Comparison of ENCODE assay signal across 10 mouse cellular contexts in the genomic region with DNA sequence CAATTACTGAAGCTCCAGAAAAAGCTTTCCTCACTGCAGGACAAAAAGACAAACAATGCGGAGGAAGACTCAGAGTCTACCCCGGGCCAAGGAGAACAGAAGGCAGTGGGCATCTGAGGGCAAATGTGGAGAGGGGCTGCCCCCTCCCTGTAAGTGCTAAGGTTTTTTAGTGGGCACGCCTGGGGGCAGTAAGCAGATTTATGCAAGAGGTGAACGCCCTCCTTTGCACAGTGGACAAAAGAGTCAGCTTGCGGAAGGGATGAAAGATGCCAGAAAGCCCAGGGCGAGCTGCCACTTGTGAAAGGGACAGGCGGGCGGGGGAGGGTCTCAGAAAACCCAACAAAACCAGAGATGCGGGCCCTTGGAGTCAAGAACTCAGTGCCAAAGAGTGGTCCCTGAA.
DNase-seq lines count a peak whose midpoint lies in the region; ATAC-seq and TF ChIP-seq lines count a peak whose summit lies in the region.
"Had no signal": no experiment of that assay in that cellular context is flagged by ENCODE, and none has a peak within 500 bp of the region (broad histone marks: within the 10 kb centered on the region; RNA-seq: fewer than 3 reads in every experiment).

No protein-coding gene starts in this region.

- H3K4me3 ChIP-seq in heart, embryonic 10.5 days, result no peak overlapping the region
- H3K4me3 ChIP-seq in forebrain, postnatal 0 days (ENCODE audit: low read depth, low read length), result no peak overlapping the region
- no peak overlapping the region for H3K4me3 ChIP-seq in midbrain, embryonic 16.5 days (ENCODE audit: low read depth, low read length)
- H3K4me3 ChIP-seq: liver, embryonic 13.5 days had no signal

- no peak overlapping the region for H3K9ac ChIP-seq in forebrain, postnatal 0 days
- peak overlapping the region; percentile 49 for H3K9ac ChIP-seq in midbrain, embryonic 16.5 days (ENCODE audit: low read depth, low read length)
- H3K9ac ChIP-seq: liver, embryonic 13.5 days had no signal

- H3K4me2 ChIP-seq in forebrain, postnatal 0 days (ENCODE audit: low read depth), result peak overlapping the region; percentile 7; the same call in 1 of the 2 replicates
- H3K4me2 ChIP-seq in midbrain, embryonic 16.5 days (ENCODE audit: low read length), result peak overlapping the region; percentile 31
- H3K4me2 ChIP-seq: liver, embryonic 13.5 days had no signal

- peaks cover 65% of the 10 kb centered on the region for H3K4me1 ChIP-seq in heart, embryonic 10.5 days
- peaks cover 17% of the 10 kb centered on the region for H3K4me1 ChIP-seq in forebrain, postnatal 0 days (ENCODE audit: insufficient read depth)
- peaks cover 31% of the 10 kb centered on the region for H3K4me1 ChIP-seq in midbrain, embryonic 16.5 days (ENCODE audit: control insufficient read depth, insufficient read depth, low read length)

- 0 out of 2 replicates have a peak, but pooled peaks cover under 1% of the 10 kb centered on the region for H3K36me3 ChIP-seq in heart, embryonic 10.5 days
- H3K36me3 ChIP-seq in forebrain, postnatal 0 days (ENCODE audit: insufficient read depth), result no peaks in the 10 kb centered on the region
- H3K36me3 ChIP-seq in midbrain, embryonic 16.5 days (ENCODE audit: control insufficient read depth, insufficient read depth, low read length), result no peaks in the 10 kb centered on the region

- H3K27me3 ChIP-seq in heart, embryonic 10.5 days (ENCODE audit: insufficient read depth, poor library complexity, severe bottlenecking), result no peaks in the 10 kb centered on the region
- H3K27me3 ChIP-seq in forebrain, postnatal 0 days (ENCODE audit: insufficient read depth, low read length), result no peaks in the 10 kb centered on the region
- no peaks in the 10 kb centered on the region for H3K27me3 ChIP-seq in midbrain, embryonic 16.5 days (ENCODE audit: control insufficient read depth, insufficient read depth, low read depth, low read length)
- H3K27me3 ChIP-seq: liver, embryonic 13.5 days had no signal

- TF ChIP-seq CTCF in forebrain, postnatal 0 days (IDR thresholded peaks at IDR 0.05; ENCODE audit: low read depth), result no peak

- H3K9me3 ChIP-seq in heart, embryonic 10.5 days, result no peaks in the 10 kb centered on the region
- H3K9me3 ChIP-seq in forebrain, postnatal 0 days (ENCODE audit: low read length), result no peaks in the 10 kb centered on the region
- H3K9me3 ChIP-seq in midbrain, embryonic 16.5 days (replicated peaks; ENCODE audit: control insufficient read depth, low read length, poor library complexity, severe bottlenecking), result no peaks in the 10 kb centered on the region
- H3K9me3 ChIP-seq: liver, embryonic 13.5 days had no signal

- WGBS in heart, embryonic 10.5 days, result 61% methylated on average over 9 of the region's 9 CpGs
- 11% methylated on average over 9 of the region's 9 CpGs for WGBS in forebrain, postnatal 0 days
- 9% methylated on average over 9 of the region's 9 CpGs for WGBS in midbrain, embryonic 16.5 days

- peak overlapping the region; percentile 5; the same call in 1 of the 2 replicates for H3K27ac ChIP-seq in heart, embryonic 10.5 days
- H3K27ac ChIP-seq in forebrain, postnatal 0 days (ENCODE audit: low read depth, low read length), result no peak overlapping the region; the same call in 1 of the 2 replicates
- no peak overlapping the region for H3K27ac ChIP-seq in midbrain, embryonic 16.5 days (ENCODE audit: low read length)
- H3K27ac ChIP-seq: liver, embryonic 13.5 days had no signal

- ATAC-seq in forebrain, postnatal 0 days, result no peak
- ATAC-seq in midbrain, embryonic 16.5 days, result no peak
- ATAC-seq in megakaryocyte progenitor cell, adult 5-6 weeks (replicated peaks; ENCODE audit: poor library complexity), result no peak
- ATAC-seq: inflammation-experienced regulatory T-cells, adult 6 months had no signal

- DNase-seq in heart, embryonic 10.5 days (ENCODE audit: low spot score), result no peak
- no peak for DNase-seq in heart, postnatal 4 days
- peak; percentile 85 to 89 for DNase-seq in cerebellum, postnatal 10 days
- DNase-seq in forebrain, postnatal 0 days, result no peak
- no peak for DNase-seq in MN1 (ENCODE audit: low spot score)
- DNase-seq in adrenal gland, postnatal 36 days, result no peak
- DNase-seq: liver, embryonic 13.5 days had no signal

Comparison
In these comparisons a context has a peak if more than half of its experiments do, and no peak if none do; other contexts are left out.
1. DNase-seq: peak in cerebellum, postnatal 10 days (2 of 2); none in heart, embryonic 10.5 days (single experiment), heart, postnatal 4 days (single experiment), forebrain, postnatal 0 days (single experiment), MN1 (single experiment) and adrenal gland, postnatal 36 days (0 of 2).